Mouse (Mus musculus): Measurements from ENCODE around the gene Kpna7.
"Not testable (repeated sequence)": the region's sequence is repeated elsewhere in the genome, so short reads cannot be mapped to it uniquely, and the experiment has no call there.

Kpna7 gene

GRCm38 (mm10) chr5:145114606-145115473, 31.0 kb upstream of the Kpna7 start:
- POLR2A ChIA-PET, result interaction anchor here (0.6 to 7.7 kb wide), 64 partner anchors 8 to 1797 kb away, joined by 3 to 74 read pairs (median 5); partner anchors contain the start of genes Arpc1a (in 3 of the 4), Cpsf4 (in 3 of the 4), Kpna7 (in 3 of the 4) and Ptcd1 (in 3 of the 4)

GRCm38 (mm10) chr5:145114071-145114605, 30.3 kb upstream of the Kpna7 start, which contains the start of gene Arpc1b:
Arpc1b (plus strand) TSS chr5:145114215.
- ChIA-PET POLR2A (interaction anchor here (0.6 to 7.7 kb wide), 71 partner anchors 8 to 1798 kb away, joined by 3 to 74 read pairs (median 5); partner anchors contain the start of genes Arpc1a (in 3 of the 4), Cpsf4 (in 3 of the 4), Kpna7 (in 3 of the 4) and Ptcd1 (in 3 of the 4)), CTCF (interaction anchor here (0.5 to 1.5 kb wide), 9 partner anchors 11 to 1567 kb away, joined by 3 to 7 read pairs (median 3); no protein-coding TSS in a partner anchor)

More at GRCm38 (mm10) chr5:145114606-145115473, 31.0 kb upstream of the Kpna7 start:
- CTCF ChIA-PET, result interaction anchor here in 3 of 4 experiments (0.5 to 1.5 kb wide), 10 partner anchors 12 to 1951 kb away, joined by 3 to 7 read pairs (median 3); no protein-coding TSS in a partner anchor

- CTCF ChIA-PET, result interaction anchor here in 2 of 4 experiments (0.9 to 1.1 kb wide), 2 partner anchors 19 to 54 kb away, joined by 3 read pairs; no protein-coding TSS in a partner anchor
- POLR2A ChIA-PET, result interaction anchor here (0.6 to 7.7 kb wide), 40 partner anchors 9 to 567 kb away, joined by 3 to 74 read pairs (median 5); partner anchors contain the start of genes Arpc1a (in 2 of the 4), Kpna7 (in 2 of the 4), Cpsf4 (in 1 of the 4) and Ptcd1 (in 1 of the 4)
Observed at GRCm38 (mm10) chr5:145113416-145113815, 29.6 kb upstream of the Kpna7 start.

- CTCF ChIA-PET, result no interaction called here
- POLR2A ChIA-PET, result interaction anchor here (0.6 to 7.7 kb wide), 17 partner anchors 10 to 567 kb away, joined by 3 to 74 read pairs (median 5); partner anchors contain the start of genes Arpc1a (in 1 of the 4), Cpsf4 (in 1 of the 4), Kpna7 (in 1 of the 4) and Nptx2 (in 1 of the 4)
Observed at GRCm38 (mm10) chr5:145112566-145112965, 28.7 kb upstream of the Kpna7 start.

- CTCF ChIA-PET, result no interaction called here
Observed at GRCm38 (mm10) chr5:145110401-145110800, 26.6 kb upstream of the Kpna7 start.

GRCm38 (mm10) chr5:145105694-145106275, 22.0 kb upstream of the Kpna7 start:
- POLR2A ChIA-PET, result interaction anchor here in 3 of 4 experiments (0.6 to 1.4 kb wide), 5 partner anchors 9 to 130 kb away, joined by 3 to 5 read pairs (median 3); partner anchors contain the start of genes Arpc1b (in 2 of the 3), Arpc1a (in 1 of the 3) and Kpna7 (in 1 of the 3)

More at GRCm38 (mm10) chr5:145110401-145110800, 26.6 kb upstream of the Kpna7 start:
- POLR2A ChIA-PET, result interaction anchor here in 3 of 4 experiments (0.5 to 7.7 kb wide), 7 partner anchors 9 to 146 kb away, joined by 3 to 74 read pairs (median 3); no protein-coding TSS in a partner anchor

GRCm38 (mm10) chr5:145104328-145104727, 20.5 kb upstream of the Kpna7 start:
- ChIA-PET CTCF (no interaction called here), POLR2A (interaction anchor here in 2 of 4 experiments (1.1 to 3.2 kb wide), 3 partner anchors 9 to 63 kb away, joined by 3 to 19 read pairs (median 7); partner anchors contain the start of genes Arpc1b (in 2 of the 2), Cpsf4 (in 1 of the 2) and Ptcd1 (in 1 of the 2))

More at GRCm38 (mm10) chr5:145105694-145106275, 22.0 kb upstream of the Kpna7 start:
- CTCF ChIA-PET, result interaction anchor here in 2 of 4 experiments (0.5 to 0.6 kb wide), 3 partner anchors 11 to 105 kb away, joined by 3 read pairs; no protein-coding TSS in a partner anchor

- CTCF ChIA-PET, result interaction anchor here in 1 of 4 experiments (1.1 kb wide), 1 partner anchor 12 kb away, joined by 3 read pairs; no protein-coding TSS in a partner anchor
- POLR2A ChIA-PET, result interaction anchor here in 3 of 4 experiments (0.7 to 3.2 kb wide), 4 partner anchors 10 to 1683 kb away, joined by 3 to 19 read pairs (median 6); partner anchors contain the start of gene Arpc1b (in 2 of the 3)
Observed at GRCm38 (mm10) chr5:145102706-145103105, 18.9 kb upstream of the Kpna7 start.

- POLR2A ChIA-PET, result interaction anchor here in 1 of 4 experiments (3.2 kb wide), 1 partner anchor 12 kb away, joined by 19 read pairs; the partner anchor contains the start of gene Arpc1b
- CTCF ChIA-PET, result not testable (repeated sequence)
Observed at GRCm38 (mm10) chr5:145101451-145101850, 17.6 kb upstream of the Kpna7 start.

- ChIA-PET POLR2A (interaction anchor here in 1 of 4 experiments (3.2 kb wide), 1 partner anchor 12 kb away, joined by 19 read pairs; the partner anchor contains the start of gene Arpc1b), CTCF (no interaction called here)
Observed at GRCm38 (mm10) chr5:145100960-145101359, 17.1 kb upstream of the Kpna7 start.

- POLR2A ChIA-PET, result interaction anchor here in 2 of 4 experiments (0.7 to 1.0 kb wide), 2 partner anchors 10 to 14 kb away, joined by 4 to 5 read pairs; no protein-coding TSS in a partner anchor
- CTCF ChIA-PET, result interaction anchor here in 1 of 4 experiments (2.4 kb wide), 1 partner anchor 19 kb away, joined by 6 read pairs; no protein-coding TSS in a partner anchor
Observed at GRCm38 (mm10) chr5:145098340-145098821, 14.6 kb upstream of the Kpna7 start.

GRCm38 (mm10) chr5:145096195-145096594, 12.4 kb upstream of the Kpna7 start:
- CTCF ChIA-PET, result interaction anchor here in 1 of 4 experiments (1.1 kb wide), 1 partner anchor 302 kb away, joined by 4 read pairs; no protein-coding TSS in a partner anchor

GRCm38 (mm10) chr5:145089878-145090277, 6.0 kb upstream of the Kpna7 start:
- ChIA-PET POLR2A (interaction anchor here in 3 of 4 experiments (0.6 to 1.3 kb wide), 4 partner anchors 23 to 114 kb away, joined by 3 to 4 read pairs (median 3); partner anchors contain the start of gene Arpc1b (in 1 of the 3)), CTCF (interaction anchor here in 1 of 4 experiments (0.8 to 1.3 kb wide), 2 partner anchors 125 to 322 kb away, joined by 3 read pairs; partner anchors contain the start of gene Trrap)

More at GRCm38 (mm10) chr5:145096195-145096594, 12.4 kb upstream of the Kpna7 start:
- POLR2A ChIA-PET, result interaction anchor here in 2 of 4 experiments (0.7 to 2.0 kb wide), 3 partner anchors 10 to 89 kb away, joined by 3 to 6 read pairs (median 4); partner anchors contain the start of gene Arpc1b (in 1 of the 2)

- CTCF ChIA-PET, result interaction anchor here in 2 of 4 experiments (0.5 to 1.3 kb wide), 3 partner anchors 28 to 1702 kb away, joined by 3 read pairs; no protein-coding TSS in a partner anchor
- POLR2A ChIA-PET, result interaction anchor here in 2 of 4 experiments (0.5 to 1.8 kb wide), 6 partner anchors 8 to 51 kb away, joined by 3 to 5 read pairs (median 4); partner anchors contain the start of gene Arpc1b (in 1 of the 2)
Observed at GRCm38 (mm10) chr5:145088186-145088585, 4.4 kb upstream of the Kpna7 start.

GRCm38 (mm10) chr5:145084822-145085221, 992 bp upstream of the Kpna7 start:
- POLR2A ChIA-PET, result interaction anchor here in 2 of 4 experiments (1.0 to 4.0 kb wide), 8 partner anchors 9 to 119 kb away, joined by 3 to 31 read pairs (median 5); partner anchors contain the start of genes Arpc1b (in 2 of the 2) and Zkscan5 (in 1 of the 2)
- CTCF ChIA-PET, result interaction anchor here in 1 of 4 experiments (0.6 kb wide), 1 partner anchor 209 kb away, joined by 3 read pairs; no protein-coding TSS in a partner anchor

GRCm38 (mm10) chr5:145083201-145083600, 629 bp downstream of the Kpna7 start:
- ChIA-PET POLR2A (interaction anchor here in 3 of 4 experiments (0.5 to 4.0 kb wide), 22 partner anchors 8 to 1751 kb away, joined by 3 to 31 read pairs (median 5); partner anchors contain the start of genes Arpc1b (in 2 of the 3), Zfp655 (in 2 of the 3) and Zkscan5 (in 1 of the 3)), CTCF (interaction anchor here in 2 of 4 experiments (0.6 to 1.3 kb wide), 4 partner anchors 12 to 94 kb away, joined by 3 to 8 read pairs (median 4); no protein-coding TSS in a partner anchor)
